Mouse (Mus musculus) CH12.LX (cell line): ENCODE results near the gene Apln. TPM values are rescaled to one million over a fixed set of nuclear protein-coding genes. Genes with fewer than 3 reads are reported as not detected.

Source experiments
- DNase-seq: peaks from one replicate; pipeline ENCODE4 v3.0.0-alpha.2; 2013; ENCODE audit errors: extremely low read depth
- H3K27ac ChIP-seq: 2 replicates; pipeline ENCODE4 v1.5.1; 2012; ENCODE audit warnings: low read depth, mild to moderate bottlenecking, control low read depth, moderate library complexity; ENCODE audit not compliant: insufficient read depth
- H3K27me3 ChIP-seq: replicated peaks from 2 replicates; pipeline ENCODE3; 2012; ENCODE audit warnings: inconsistent platforms
- H3K36me3 ChIP-seq, 2 experiments: replicated peaks in 1 of 2; 2 replicates each; pipeline versions ENCODE3 to v1.6.1; 2012; ENCODE audit warnings: inconsistent platforms in 1 of 2, low read length in 1 of 2, mild to moderate bottlenecking in 1 of 2, mixed read lengths in 1 of 2, moderate library complexity in 1 of 2; ENCODE audit not compliant: control insufficient read depth in 1 of 2, insufficient read depth in 1 of 2
- H3K4me1 ChIP-seq, 2 experiments: 2 replicates each; pipeline ENCODE4 v1.6.1; 2012; ENCODE audit warnings: inconsistent platforms in 1 of 2, moderate library complexity in 1 of 2; ENCODE audit not compliant: insufficient read depth in 2 of 2, control insufficient read depth in 1 of 2
- H3K4me2 ChIP-seq: 2 replicates; pipeline ENCODE4 v1.6.1; 2012; ENCODE audit warnings: low read depth, mild to moderate bottlenecking, control low read depth; ENCODE audit not compliant: poor library complexity, insufficient read depth, severe bottlenecking
- H3K4me3 ChIP-seq, 3 experiments: fragments of 150-350 bp in 1 of 3; sonication (generic) in 1 of 3; replicated peaks in 1 of 3; 2 replicates each; pipeline versions ENCODE3 to v1.5.1; 2011 to 2012; ENCODE audit warnings: low read depth in 2 of 3, low read length in 2 of 3, mild to moderate bottlenecking in 2 of 3, moderate library complexity in 2 of 3, control low read depth in 1 of 3, improper control_type of control experiment in 1 of 3, inconsistent platforms in 1 of 3, mixed read lengths in 1 of 3; ENCODE audit not compliant: poor library complexity in 1 of 3
- H3K79me2 ChIP-seq: replicated peaks from 2 replicates; pipeline ENCODE4 v1.6.1; 2012; ENCODE audit warnings: mild to moderate bottlenecking, moderate library complexity; ENCODE audit not compliant: control insufficient read depth, poor library complexity, insufficient read depth, severe bottlenecking; ENCODE audit errors: extremely low read depth
- H3K9ac ChIP-seq: 2 replicates; pipeline ENCODE4 v1.6.1; 2012; ENCODE audit warnings: low read depth, mild to moderate bottlenecking, control low read depth, moderate library complexity; ENCODE audit not compliant: insufficient read depth
- H3K9me3 ChIP-seq: replicated peaks from 2 replicates; pipeline ENCODE3; 2012; ENCODE audit warnings: low read length, inconsistent platforms, mixed read lengths
- CHD1 ChIP-seq: IDR thresholded peaks from 2 replicates; pipeline ENCODE4 v1.6.1; 2012; ENCODE audit warnings: low read depth, low read length, improper control_type of control experiment, inconsistent platforms
- ELF1 ChIP-seq: IDR thresholded peaks from 2 replicates; pipeline ENCODE4 v1.6.1; 2014; ENCODE audit warnings: low read depth, mild to moderate bottlenecking, inconsistent platforms, low read length, improper control_type of control experiment
- EP300 ChIP-seq: IDR thresholded peaks from 2 replicates; pipeline ENCODE4 v1.6.1; 2011; ENCODE audit warnings: low read length, improper control_type of control experiment
- ETS1 ChIP-seq: conservative IDR thresholded peaks from 2 replicates; pipeline ENCODE4 v1.6.1; 2012; ENCODE audit warnings: low read depth, mild to moderate bottlenecking, inconsistent platforms, low read length, improper control_type of control experiment, moderate library complexity
- GABPA ChIP-seq: IDR thresholded peaks from 2 replicates; pipeline ENCODE4 v1.6.1; 2012; ENCODE audit warnings: low read depth, low read length, improper control_type of control experiment, inconsistent platforms; ENCODE audit not compliant: insufficient replicate concordance
- IRF4 ChIP-seq: IDR thresholded peaks from 2 replicates; pipeline ENCODE4 v1.6.1; 2014; ENCODE audit warnings: low read depth, mild to moderate bottlenecking, inconsistent platforms, low read length, improper control_type of control experiment
- JUND ChIP-seq: conservative IDR thresholded peaks from 2 replicates; pipeline ENCODE4 v1.6.1; 2011; ENCODE audit warnings: low read depth, low read length, improper control_type of control experiment
- KAT2A ChIP-seq: IDR thresholded peaks from 2 replicates; pipeline ENCODE4 v1.6.1; 2012; ENCODE audit warnings: low read length, improper control_type of control experiment, inconsistent platforms; ENCODE audit not compliant: insufficient replicate concordance
- MAFK ChIP-seq: IDR thresholded peaks from 2 replicates; pipeline ENCODE4 v1.6.1; 2011; ENCODE audit warnings: low read length, improper control_type of control experiment; ENCODE audit not compliant: insufficient replicate concordance
- MAX ChIP-seq: IDR thresholded peaks from 2 replicates; pipeline ENCODE4 v1.6.1; 2011; ENCODE audit warnings: low read length, improper control_type of control experiment
- PAX5 ChIP-seq: IDR thresholded peaks from 2 replicates; pipeline ENCODE4 v1.6.1; 2012; ENCODE audit warnings: low read length, inconsistent platforms, mixed read lengths
- POLR2A ChIP-seq: IDR thresholded peaks from 2 replicates; pipeline ENCODE4 v1.6.1; 2011; ENCODE audit warnings: low read depth, mild to moderate bottlenecking, improper control_type of control experiment, low read length
- RAD21 ChIP-seq: IDR thresholded peaks from 2 replicates; pipeline ENCODE4 v1.6.1; 2011; ENCODE audit warnings: low read depth, mild to moderate bottlenecking, low read length, improper control_type of control experiment, moderate library complexity
- SMC3 ChIP-seq: IDR thresholded peaks from 2 replicates; pipeline ENCODE4 v1.6.1; 2011; ENCODE audit warnings: low read depth, low read length, improper control_type of control experiment
- TBP ChIP-seq: conservative IDR thresholded peaks from 2 replicates; pipeline ENCODE4 v1.6.1; 2011; ENCODE audit warnings: low read depth, low read length, improper control_type of control experiment
- TCF12 ChIP-seq: IDR thresholded peaks from 2 replicates; pipeline ENCODE4 v1.6.1; 2014; ENCODE audit warnings: low read depth, mild to moderate bottlenecking, inconsistent platforms, low read length, improper control_type of control experiment
- USF1 ChIP-seq: IDR thresholded peaks from 2 replicates; pipeline ENCODE4 v1.6.1; 2014; ENCODE audit warnings: low read depth, mild to moderate bottlenecking, inconsistent platforms, low read length, improper control_type of control experiment
- ZC3H11A ChIP-seq: IDR thresholded peaks from 2 replicates; pipeline ENCODE4 v1.6.1; 2012; ENCODE audit warnings: low read depth, mild to moderate bottlenecking, inconsistent platforms, low read length, improper control_type of control experiment
- ZNF384 ChIP-seq: IDR thresholded peaks from 2 replicates; pipeline ENCODE4 v1.6.1; 2012; ENCODE audit warnings: low read depth, low read length, improper control_type of control experiment, inconsistent platforms
- dilution Hi-C: fragments of 300-500 bp; cut with MboI; formaldehyde crosslinking; loops from 2 replicates; pipeline ENCODE4 v1.14.3; 2020; ENCODE audit warnings: low sequenced_read_pairs; ENCODE audit not compliant: extremely low pct_unique_long_range_greater_than_20kb, extremely low pct_ligation_motif_present
- in situ Hi-C: fragments of 300-500 bp; cut with MboI; formaldehyde crosslinking; loops from 3 replicates; pipeline ENCODE4 v1.14.3; 2019; ENCODE audit warnings: low sequenced_read_pairs, low pct_ligation_motif_present, low pct_unique_long_range_greater_than_20kb, mixed read lengths
- polyA plus RNA-seq: library from polyadenylated mRNA; unstranded; fragments of >175 nt; gene quantifications from 2 replicates; pipeline ENCODE4 v1.2.1, GENCODE M21; 2012; ENCODE audit warnings: low read depth; ENCODE audit not compliant: insufficient read length
- total RNA-seq, 2 experiments: library from RNA; depleted of rRNA; stranded (reverse); fragments of 300-350 nt in 1 of 2; fragments of >200 nt in 1 of 2; gene quantifications; 2 replicates each; pipeline ENCODE4 v1.2.3; 2012 to 2014

Apln gene
- total and polyA plus RNA-seq, 3 experiments, result 0.08 to 0.15 (median 0.10) TPM

GRCm38 (mm10) chrX:48006062-48006461, 28.6 kb downstream of the Apln start:
- no peak overlapping the region for H3K4me2 ChIP-seq
- no peak overlapping the region for H3K9ac ChIP-seq
- no peak for DNase-seq
- in situ Hi-C loops (no loop called here), dilution Hi-C loops (no loop called here)
- H3K27ac ChIP-seq, result no peak overlapping the region
- TF ChIP-seq JUND, result no peak
- no peak for TF ChIP-seq POLR2A
- TF ChIP-seq USF1, result no peak
- no peak for TF ChIP-seq ZC3H11A
- no peak for TF ChIP-seq KAT2A
- TF ChIP-seq MAX, result no peak
- TF ChIP-seq PAX5, result no peak
- no peaks in the 10 kb centered on the region for H3K79me2 ChIP-seq
- H3K27me3 ChIP-seq, result no peaks in the 10 kb centered on the region
- no peaks in the 10 kb centered on the region for H3K9me3 ChIP-seq
- no peak overlapping the region for H3K4me3 ChIP-seq
- no peaks in the 10 kb centered on the region for H3K4me1 ChIP-seq
- no peaks in the 10 kb centered on the region for H3K36me3 ChIP-seq

- in situ Hi-C loops (no loop called here), dilution Hi-C loops (no loop called here)
- DNase-seq, result no peak
- H3K4me2 ChIP-seq, result no peak overlapping the region
- H3K4me3 ChIP-seq, result no peak overlapping the region
- H3K4me1 ChIP-seq, result no peaks in the 10 kb centered on the region
- H3K9me3 ChIP-seq, result no peaks in the 10 kb centered on the region
- no peaks in the 10 kb centered on the region for H3K79me2 ChIP-seq
- H3K36me3 ChIP-seq, result no peaks in the 10 kb centered on the region
- no peak overlapping the region for H3K27ac ChIP-seq
- H3K9ac ChIP-seq, result no peak overlapping the region
- no peaks in the 10 kb centered on the region for H3K27me3 ChIP-seq
- TF ChIP-seq TCF12 (no peak), EP300 (no peak), RAD21 (no peak), GABPA (no peak), ETS1 (no peak)
- TF ChIP-seq, all 38 proteins: peak for 0
These were observed 29.9 kb downstream of the Apln start for GRCm38 (mm10) chrX:48004786-48005185.

- in situ Hi-C loops (no loop called here), dilution Hi-C loops (no loop called here)
- Histone ChIP-seq H3K4me3 (no peak overlapping the region), H3K4me2 (no peak overlapping the region), H3K9me3 (no peaks in the 10 kb centered on the region), H3K4me1 (peaks cover 3 to 12% of the 10 kb centered on the region in 2 experiments; a peak in 3 of 4 replicates), H3K79me2 (no peaks in the 10 kb centered on the region), H3K27ac (no peak overlapping the region), H3K27me3 (no peaks in the 10 kb centered on the region), H3K9ac (no peak overlapping the region), H3K36me3 (no peaks in the 10 kb centered on the region)
- no peak for TF ChIP-seq TBP
- TF ChIP-seq ETS1, result no peak
- no peak for TF ChIP-seq KAT2A
- no peak for TF ChIP-seq MAFK
- no peak for TF ChIP-seq IRF4
- TF ChIP-seq ZNF384, result no peak
- TF ChIP-seq ELF1, result no peak
- no peak for TF ChIP-seq JUND
- TF ChIP-seq SMC3, result no peak
- TF ChIP-seq USF1, result no peak
- TF ChIP-seq EP300, result no peak
- TF ChIP-seq CHD1, result no peak
- no peak for TF ChIP-seq TCF12
- TF ChIP-seq PAX5, result no peak
- TF ChIP-seq RAD21, result no peak
- DNase-seq, result no peak
These were observed 33.5 kb downstream of the Apln start for GRCm38 (mm10) chrX:48001151-48001550.
